Mouse (Mus musculus): ENCODE data around the gene Nhlrc1. TPM values are rescaled to one million over a fixed set of nuclear protein-coding genes. Genes with fewer than 3 reads are reported as not detected.

The Nhlrc1 gene
- total RNA-seq, 1 experiment, result 3.6 TPM

- in situ Hi-C loops (cut with MboI; ENCODE audit: low sequenced_read_pairs in 2 of 2, unreplicated experiment in 2 of 2), result no loop called here
- peak; percentile 53 for DNase-seq (ENCODE audit: low read depth, low spot score)
- H3K9me3 ChIP-seq (ENCODE audit: control insufficient read depth, insufficient read depth, low read depth, low read length), result no peaks in the 10 kb centered on the region
- no peak for TF ChIP-seq HCFC1 (IDR thresholded peaks at IDR 0.05; ENCODE audit: borderline replicate concordance, insufficient read depth, low read length)
- TF ChIP-seq CHD2 (IDR thresholded peaks at IDR 0.05; ENCODE audit: low read depth, low read length), result no peak
- no peak for TF ChIP-seq ZNF384 (IDR thresholded peaks at IDR 0.05; ENCODE audit: low read depth, low read length)
- TF ChIP-seq ZC3H11A (IDR thresholded peaks at IDR 0.05; ENCODE audit: borderline replicate concordance, low read depth, low read length), result no peak
- TF ChIP-seq MAFK (IDR thresholded peaks at IDR 0.05; ENCODE audit: insufficient read depth, low read depth, low read length), result no peak
- peaks cover 0 to 8% of the 10 kb centered on the region in 2 experiments; a peak in 1 of 4 replicates for H3K4me1 ChIP-seq (ENCODE audit: control insufficient read depth in 2 of 2, insufficient read depth in 2 of 2, low read length in 2 of 2, poor library complexity in 1 of 2)
- H3K4me3 ChIP-seq (ENCODE audit: insufficient read depth in 1 of 2, low read depth in 1 of 2, low read length in 2 of 2, poor library complexity in 1 of 2, severe bottlenecking in 1 of 2), result peak overlapping the region; percentile 35 to 50; a peak in 3 of 4 replicates
- H3K27ac ChIP-seq (ENCODE audit: insufficient read depth, low read depth, low read length, poor library complexity, severe bottlenecking), result peak overlapping the region; percentile 51; the same call in 1 of the 2 replicates
- no peaks in the 10 kb centered on the region for H3K36me3 ChIP-seq (ENCODE audit: control insufficient read depth, insufficient read depth, low read length, poor library complexity, severe bottlenecking)
- no peak overlapping the region for H3K9ac ChIP-seq (ENCODE audit: insufficient read depth, low read depth, low read length, poor library complexity, severe bottlenecking)
These were observed 39.6 kb downstream of the Nhlrc1 start for GRCm38 (mm10) chr13:46975031-46975551.

GRCm38 (mm10) chr13:46970286-46970945, 44.2 kb downstream of the Nhlrc1 start:
- Histone ChIP-seq H3K4me3 (ENCODE audit: insufficient read depth in 1 of 2, low read depth in 1 of 2, low read length in 2 of 2, poor library complexity in 1 of 2, severe bottlenecking in 1 of 2) (no peak overlapping the region), H3K36me3 (ENCODE audit: control insufficient read depth, insufficient read depth, low read length, poor library complexity, severe bottlenecking) (no peaks in the 10 kb centered on the region), H3K4me1 (ENCODE audit: control insufficient read depth in 2 of 2, insufficient read depth in 2 of 2, low read length in 2 of 2, poor library complexity in 1 of 2) (peaks cover under 1 to 2% of the 10 kb centered on the region in 2 experiments; a peak in 2 of 4 replicates), H3K9me3 (ENCODE audit: control insufficient read depth, insufficient read depth, low read depth, low read length) (no peaks in the 10 kb centered on the region), H3K9ac (ENCODE audit: insufficient read depth, low read depth, low read length, poor library complexity, severe bottlenecking) (no peak overlapping the region), H3K27ac (ENCODE audit: insufficient read depth, low read depth, low read length, poor library complexity, severe bottlenecking) (no peak overlapping the region)
- no peak for DNase-seq (ENCODE audit: low read depth, low spot score)
- in situ Hi-C loops (cut with MboI; ENCODE audit: low sequenced_read_pairs in 2 of 2, unreplicated experiment in 2 of 2), result no loop called here
- TF ChIP-seq HCFC1 (IDR thresholded peaks at IDR 0.05; ENCODE audit: borderline replicate concordance, insufficient read depth, low read length) (no peak), CHD2 (IDR thresholded peaks at IDR 0.05; ENCODE audit: low read depth, low read length) (no peak), MAFK (IDR thresholded peaks at IDR 0.05; ENCODE audit: insufficient read depth, low read depth, low read length) (no peak), ZC3H11A (IDR thresholded peaks at IDR 0.05; ENCODE audit: borderline replicate concordance, low read depth, low read length) (no peak), ZNF384 (IDR thresholded peaks at IDR 0.05; ENCODE audit: low read depth, low read length) (no peak)

- DNase-seq (ENCODE audit: low read depth, low spot score), result no peak
- Histone ChIP-seq H3K4me1 (ENCODE audit: control insufficient read depth in 2 of 2, insufficient read depth in 2 of 2, low read length in 2 of 2, poor library complexity in 1 of 2) (peaks cover 0 to 2% of the 10 kb centered on the region in 2 experiments; a peak in 1 of 4 replicates), H3K27ac (ENCODE audit: insufficient read depth, low read depth, low read length, poor library complexity, severe bottlenecking) (no peak overlapping the region), H3K9me3 (ENCODE audit: control insufficient read depth, insufficient read depth, low read depth, low read length) (no peaks in the 10 kb centered on the region), H3K4me3 (ENCODE audit: insufficient read depth in 1 of 2, low read depth in 1 of 2, low read length in 2 of 2, poor library complexity in 1 of 2, severe bottlenecking in 1 of 2) (no peak overlapping the region), H3K9ac (ENCODE audit: insufficient read depth, low read depth, low read length, poor library complexity, severe bottlenecking) (no peak overlapping the region), H3K36me3 (ENCODE audit: control insufficient read depth, insufficient read depth, low read length, poor library complexity, severe bottlenecking) (no peaks in the 10 kb centered on the region)
- TF ChIP-seq MAFK (IDR thresholded peaks at IDR 0.05; ENCODE audit: insufficient read depth, low read depth, low read length) (no peak), ZC3H11A (IDR thresholded peaks at IDR 0.05; ENCODE audit: borderline replicate concordance, low read depth, low read length) (no peak), CHD2 (IDR thresholded peaks at IDR 0.05; ENCODE audit: low read depth, low read length) (no peak), ZNF384 (IDR thresholded peaks at IDR 0.05; ENCODE audit: low read depth, low read length) (no peak), HCFC1 (IDR thresholded peaks at IDR 0.05; ENCODE audit: borderline replicate concordance, insufficient read depth, low read length) (no peak)
- in situ Hi-C loops (cut with MboI; ENCODE audit: low sequenced_read_pairs in 2 of 2, unreplicated experiment in 2 of 2), result no loop called here
These were observed 46.0 kb downstream of the Nhlrc1 start for GRCm38 (mm10) chr13:46968626-46969025.

DNA sequence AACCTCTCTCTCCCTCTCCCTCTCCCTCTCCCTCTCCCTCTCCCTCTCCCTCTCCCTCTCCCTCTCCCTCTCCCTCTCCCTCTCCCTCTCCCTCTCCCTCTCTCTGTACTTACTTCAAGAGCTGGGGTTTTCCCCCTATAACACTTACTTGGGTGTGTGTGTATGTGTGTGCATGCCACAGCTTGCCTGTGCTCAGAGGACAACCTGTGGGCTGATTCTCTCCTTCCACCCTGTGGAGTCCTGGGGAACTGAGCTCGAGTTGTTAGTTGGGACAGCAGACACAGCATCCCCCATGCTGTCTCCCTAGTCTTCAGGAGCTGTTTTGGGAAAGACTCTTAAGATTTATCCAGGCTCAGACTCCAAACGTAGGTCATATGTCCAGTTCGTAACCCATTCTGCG, 47.3 kb downstream of the Nhlrc1 start:
- H3K27ac ChIP-seq (ENCODE audit: insufficient read depth, low read depth, low read length, poor library complexity, severe bottlenecking), result no peak overlapping the region
- H3K4me3 ChIP-seq (ENCODE audit: insufficient read depth in 1 of 2, low read depth in 1 of 2, low read length in 2 of 2, poor library complexity in 1 of 2, severe bottlenecking in 1 of 2), result no peak overlapping the region
- H3K9ac ChIP-seq (ENCODE audit: insufficient read depth, low read depth, low read length, poor library complexity, severe bottlenecking), result no peak overlapping the region
- no peak for TF ChIP-seq CHD2 (IDR thresholded peaks at IDR 0.05; ENCODE audit: low read depth, low read length)
- no peak for TF ChIP-seq ZC3H11A (IDR thresholded peaks at IDR 0.05; ENCODE audit: borderline replicate concordance, low read depth, low read length)
- no peak for TF ChIP-seq MAFK (IDR thresholded peaks at IDR 0.05; ENCODE audit: insufficient read depth, low read depth, low read length)
- no peak for TF ChIP-seq HCFC1 (IDR thresholded peaks at IDR 0.05; ENCODE audit: borderline replicate concordance, insufficient read depth, low read length)
- no peak for TF ChIP-seq ZNF384 (IDR thresholded peaks at IDR 0.05; ENCODE audit: low read depth, low read length)
- peaks cover 2 to 4% of the 10 kb centered on the region in 2 experiments; a peak in 2 of 4 replicates for H3K4me1 ChIP-seq (ENCODE audit: control insufficient read depth in 2 of 2, insufficient read depth in 2 of 2, low read length in 2 of 2, poor library complexity in 1 of 2)
- no peaks in the 10 kb centered on the region for H3K9me3 ChIP-seq (ENCODE audit: control insufficient read depth, insufficient read depth, low read depth, low read length)
- in situ Hi-C loops (cut with MboI; ENCODE audit: low sequenced_read_pairs in 2 of 2, unreplicated experiment in 2 of 2), result no loop called here
- no peaks in the 10 kb centered on the region for H3K36me3 ChIP-seq (ENCODE audit: control insufficient read depth, insufficient read depth, low read length, poor library complexity, severe bottlenecking)
- DNase-seq (ENCODE audit: low read depth, low spot score), result no peak

Other genes starting within 250 kb of the Nhlrc1 start
- 23.6 and 27.4 TPM in 2 replicates for gene Kif13a, start 85.0 kb downstream of the Nhlrc1 start, total RNA-seq (2012; rRNA removed)
- 9.5 and 11.6 TPM in 2 replicates for gene Kdm1b, start 28.6 kb upstream of the Nhlrc1 start, total RNA-seq (2012; rRNA removed)
- gene Tpmt, start 29.9 kb upstream of the Nhlrc1 start, total RNA-seq (2012; rRNA removed), result 3.6 and 5.9 TPM in 2 replicates
- gene Dek, start 91.4 kb upstream of the Nhlrc1 start, total RNA-seq (2012; rRNA removed), result 98.9 and 120 TPM in 2 replicates
- gene Rnf144b, start 107.8 kb upstream of the Nhlrc1 start, total RNA-seq (2012; rRNA removed), result 0.42 and 1.2 TPM in 2 replicates

Measured in ES-E14 (cell line).